Mouse (Mus musculus) stomach, postnatal 0 days (tissue): ENCODE results near the gene Syt1. TPM values are rescaled to one million over a fixed set of nuclear protein-coding genes. Genes with fewer than 3 reads are reported as not detected.

Experiments used
- ATAC-seq: fragments of 200-750 bp; cut with Nextera tagmentation; 2 replicates; pipeline ENCODE4 v1.8.0; 2017; ENCODE audit not compliant: low FRiP score, low TSS enrichment
- DNase-seq: peaks from one replicate; pipeline ENCODE4 v3.0.0-alpha.2; 2016; ENCODE audit warnings: low spot score
- H3K27ac ChIP-seq: fragments of 300-500 bp; sonication (generic); replicated peaks from 2 replicates; pipeline ENCODE4 v1.5.1; 2014; ENCODE audit warnings: mild to moderate bottlenecking, control low read depth
- H3K27me3 ChIP-seq: fragments of 300-500 bp; sonication (generic); 2 replicates; pipeline ENCODE4 v1.6.1; 2014; ENCODE audit warnings: low read length; ENCODE audit not compliant: control insufficient read depth, insufficient read depth
- H3K36me3 ChIP-seq: fragments of 300-500 bp; sonication (generic); 2 replicates; pipeline ENCODE4 v1.6.1; 2014; ENCODE audit warnings: low read length, mixed read lengths; ENCODE audit not compliant: control insufficient read depth, insufficient read depth
- H3K4me1 ChIP-seq: fragments of 300-500 bp; sonication (generic); replicated peaks from 2 replicates; pipeline ENCODE4 v1.6.1; 2014; ENCODE audit warnings: antibody characterized with exemption; ENCODE audit not compliant: control insufficient read depth, insufficient read depth
- H3K4me2 ChIP-seq: fragments of 300-500 bp; sonication (generic); replicated peaks from 2 replicates; pipeline ENCODE4 v1.6.1; 2014; ENCODE audit warnings: low read depth, mild to moderate bottlenecking, control low read depth, moderate library complexity
- H3K4me3 ChIP-seq: fragments of 300-500 bp; sonication (generic); 2 replicates; pipeline ENCODE4 v1.5.1; 2014; ENCODE audit warnings: low read depth, low read length, control low read depth
- H3K9ac ChIP-seq: fragments of 300-500 bp; sonication (generic); 2 replicates; pipeline ENCODE4 v1.6.1; 2014; ENCODE audit warnings: mild to moderate bottlenecking, low read length, control low read depth, mixed read lengths
- H3K9me3 ChIP-seq: fragments of 300-500 bp; sonication (generic); 2 replicates; pipeline ENCODE4 v1.6.1; 2016; ENCODE audit warnings: low read length; ENCODE audit not compliant: control insufficient read depth
- CTCF ChIP-seq: IDR thresholded peaks from 2 replicates; pipeline ENCODE4 v1.5.1; 2016; ENCODE audit warnings: antibody characterized with exemption, low read depth, mild to moderate bottlenecking, moderate library complexity
- EP300 ChIP-seq: optimal IDR thresholded peaks from 2 replicates; pipeline ENCODE3; 2016; ENCODE audit warnings: antibody characterized with exemption
- WGBS: fragments of 180-500 bp; shearing (Covaris S2); extraction: QIAGEN DNeasy Blood & Tissue Kit; methylation state at CpG from one replicate; pipeline ENCODE4 v1.1.7; 2014; 5-methylcytosine and 5-hydroxymethylcytosine counted together
- polyA plus RNA-seq: library from polyadenylated mRNA; unstranded; fragments of >200 nt; fragmentation: Nextera tagmentation; extraction: Ambion mirVana; gene quantifications from 2 replicates; pipeline ENCODE4 v1.2.1, GENCODE M21; 2015

Gene Syt1
- polyA plus RNA-seq, 1 experiment from 2014 or later: 3.5 TPM

DNA sequence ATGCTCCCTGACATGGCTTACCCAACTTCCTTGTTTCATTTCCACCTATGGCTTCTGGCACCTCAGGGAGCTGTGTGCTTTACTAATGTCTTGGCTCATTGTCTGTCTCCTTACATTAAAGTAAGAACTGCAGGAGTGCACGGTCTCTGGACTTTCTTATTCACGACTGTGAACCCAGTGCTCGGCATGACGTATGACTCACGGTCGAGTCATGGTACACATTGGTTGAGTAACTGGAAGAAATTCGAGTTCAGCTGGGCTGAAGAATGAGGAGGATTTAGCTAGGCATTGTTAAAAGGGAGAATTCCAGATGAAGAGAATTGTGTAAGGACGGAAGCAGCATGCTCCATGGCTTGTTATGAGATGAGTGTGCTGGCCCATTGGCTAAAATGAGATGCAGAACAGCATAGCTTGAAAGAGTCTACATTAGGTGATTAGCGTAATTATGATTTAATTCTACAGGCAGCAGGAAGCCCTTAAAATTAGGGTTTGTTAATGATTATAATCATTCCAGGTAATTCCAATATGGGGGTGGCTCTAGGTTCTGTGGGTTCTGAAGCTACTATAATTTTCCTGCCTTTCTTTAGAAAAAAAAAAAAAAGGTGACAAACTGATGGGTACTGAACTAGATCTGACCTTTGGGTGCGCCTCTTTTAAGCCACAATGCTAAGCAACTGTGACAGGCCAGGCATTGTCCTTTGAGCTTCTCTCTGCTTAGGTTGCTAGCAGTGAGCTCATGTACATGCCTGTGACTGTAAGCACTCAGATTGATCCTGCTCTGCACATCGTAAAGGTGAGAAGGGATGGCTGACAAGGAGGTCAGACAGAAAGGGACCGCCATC lies 429.0 kb downstream of the Syt1 start:
- 0 out of 2 replicates have a peak overlapping the region, but pooled peaks have one; percentile 5 for H3K4me2 ChIP-seq
- no peaks in the 10 kb centered on the region for H3K27me3 ChIP-seq
- H3K4me3 ChIP-seq: no peak overlapping the region
- no peaks in the 10 kb centered on the region for H3K9me3 ChIP-seq
- DNase-seq (peak; percentile 26), ATAC-seq (peak; percentile 86)
- no peak for TF ChIP-seq EP300
- no peak for TF ChIP-seq CTCF
- no peaks in the 10 kb centered on the region for H3K36me3 ChIP-seq
- H3K27ac ChIP-seq: peak overlapping the region; percentile 69
- H3K9ac ChIP-seq: no peak overlapping the region
- 46% methylated on average over 12 of the region's 12 CpGs for WGBS
- no peaks in the 10 kb centered on the region for H3K4me1 ChIP-seq

DNA sequence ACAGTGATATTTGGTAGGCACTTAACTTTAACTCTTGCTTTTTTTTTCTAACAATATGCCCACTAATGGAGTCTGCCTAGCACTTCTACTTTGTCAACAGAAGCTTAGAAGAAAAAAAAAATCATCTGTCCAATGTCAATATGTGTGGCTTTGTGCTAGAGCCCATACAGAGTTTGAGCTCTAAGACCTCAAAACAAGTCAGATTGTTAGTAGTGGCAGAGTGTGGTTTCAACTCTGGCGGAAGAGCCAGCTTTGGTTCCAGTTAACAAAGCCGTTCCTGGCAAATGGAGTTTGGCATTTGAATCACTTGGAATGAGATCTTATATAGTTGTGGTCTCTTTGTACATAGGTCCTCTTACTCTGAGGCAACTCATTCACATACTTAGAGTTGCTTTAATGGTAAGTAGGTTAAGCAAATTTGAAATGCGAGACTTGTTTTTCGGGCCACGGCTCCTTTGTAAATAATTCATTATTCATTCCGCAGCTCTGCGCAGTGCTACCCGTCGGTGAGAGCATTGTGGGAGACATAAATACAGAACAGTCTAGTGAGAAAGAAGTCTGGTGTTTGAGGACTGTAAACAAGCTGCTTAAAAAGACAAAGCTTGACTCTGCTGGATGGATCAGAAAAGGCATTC lies 429.9 kb downstream of the Syt1 start:
- WGBS: 33% methylated on average over 9 of the region's 9 CpGs

DNA sequence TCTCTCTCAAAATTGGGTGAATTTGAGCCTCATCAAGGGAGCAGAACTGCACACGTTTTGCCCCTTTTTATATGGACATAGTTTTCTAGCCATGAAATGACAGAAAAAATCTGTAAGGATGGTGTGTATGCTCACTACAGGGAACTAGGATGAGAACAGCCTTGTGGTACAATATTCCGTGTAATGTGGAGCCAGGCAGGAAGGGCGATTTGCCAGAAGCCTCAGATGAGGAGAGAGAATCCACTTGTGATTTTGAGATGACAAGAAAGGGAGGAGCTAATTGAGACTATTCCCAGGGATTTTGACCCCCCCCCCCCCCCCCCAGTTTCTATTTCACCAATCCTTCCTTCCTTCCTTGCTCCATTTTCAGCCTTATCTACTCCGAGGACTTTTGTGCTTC lies 431.4 kb downstream of the Syt1 start:
- no peaks in the 10 kb centered on the region for H3K4me1 ChIP-seq
- H3K9me3 ChIP-seq: no peaks in the 10 kb centered on the region
- DNase-seq (no peak), ATAC-seq (no peak)
- H3K27me3 ChIP-seq: no peaks in the 10 kb centered on the region
- TF ChIP-seq CTCF: no peak
- TF ChIP-seq EP300: no peak
- no peak overlapping the region for H3K4me3 ChIP-seq
- H3K36me3 ChIP-seq: no peaks in the 10 kb centered on the region
- no peak overlapping the region for H3K9ac ChIP-seq
- 72% methylated on average over 4 of the region's 4 CpGs for WGBS
- no peak overlapping the region for H3K27ac ChIP-seq
- no peak overlapping the region for H3K4me2 ChIP-seq

More for the DNA sequence above, 429.9 kb downstream of the Syt1 start:
- no peak for TF ChIP-seq CTCF
- no peak for TF ChIP-seq EP300
- no peak overlapping the region for H3K9ac ChIP-seq
- DNase-seq (no peak), ATAC-seq (peak; percentile 40; the same call in 1 of the 2 replicates)
- peak overlapping the region; percentile 69 for H3K27ac ChIP-seq
- H3K36me3 ChIP-seq: no peaks in the 10 kb centered on the region
- H3K27me3 ChIP-seq: no peaks in the 10 kb centered on the region
- no peaks in the 10 kb centered on the region for H3K4me1 ChIP-seq
- no peak overlapping the region for H3K4me3 ChIP-seq
- H3K4me2 ChIP-seq: 0 out of 2 replicates have a peak overlapping the region, but pooled peaks have one; percentile 5
- no peaks in the 10 kb centered on the region for H3K9me3 ChIP-seq

DNA sequence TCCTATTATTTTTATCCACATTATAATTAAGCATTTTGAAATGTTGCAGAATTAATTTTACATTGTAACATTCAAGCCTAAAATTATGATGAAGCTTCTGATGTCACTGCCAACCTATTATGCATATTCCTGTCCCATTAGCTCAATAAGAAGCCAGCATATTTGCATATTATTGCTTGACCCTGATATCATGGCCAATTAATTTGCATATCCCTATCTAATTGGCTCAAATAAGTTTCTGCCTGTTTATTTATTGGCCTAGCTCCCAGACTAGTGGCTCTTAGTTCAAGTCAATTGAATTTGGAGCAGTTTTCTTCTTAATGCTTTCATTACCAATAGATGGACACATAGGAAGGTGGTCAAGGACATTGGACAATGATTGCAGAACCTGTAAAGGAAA lies 433.2 kb downstream of the Syt1 start:
- H3K4me1 ChIP-seq: no peaks in the 10 kb centered on the region
- no peak overlapping the region for H3K4me2 ChIP-seq
- H3K9me3 ChIP-seq: no peaks in the 10 kb centered on the region
- H3K4me3 ChIP-seq: no peak overlapping the region
- H3K9ac ChIP-seq: no peak overlapping the region
- H3K27me3 ChIP-seq: no peaks in the 10 kb centered on the region
- no peaks in the 10 kb centered on the region for H3K36me3 ChIP-seq
- no peak overlapping the region for H3K27ac ChIP-seq
- TF ChIP-seq CTCF (no peak), EP300 (no peak)
- ATAC-seq (no peak), DNase-seq (no peak)

DNA sequence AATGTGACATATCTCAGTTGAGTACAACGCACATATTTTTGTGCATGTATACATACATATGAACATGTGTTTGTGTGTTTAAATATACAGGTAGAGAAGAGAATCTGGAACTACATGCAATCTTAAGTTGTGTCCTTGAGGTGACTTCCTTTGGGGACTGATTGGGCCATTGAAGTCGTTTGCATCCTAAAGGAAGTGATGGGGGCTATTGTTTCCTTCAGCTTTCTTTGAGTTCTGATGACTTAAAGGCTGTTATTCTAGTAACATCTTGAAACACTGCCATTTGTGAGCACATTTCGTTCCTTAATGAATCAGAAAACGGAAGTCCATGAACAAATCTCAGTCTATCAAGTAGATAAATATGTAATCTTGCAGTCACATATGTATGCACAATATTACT lies 438.0 kb downstream of the Syt1 start:
- Histone ChIP-seq H3K9me3 (no peaks in the 10 kb centered on the region), H3K9ac (no peak overlapping the region), H3K4me1 (no peaks in the 10 kb centered on the region), H3K27ac (no peak overlapping the region), H3K36me3 (no peaks in the 10 kb centered on the region), H3K4me2 (no peak overlapping the region), H3K4me3 (no peak overlapping the region), H3K27me3 (no peaks in the 10 kb centered on the region)
- ATAC-seq (no peak), DNase-seq (no peak)
- TF ChIP-seq CTCF (no peak), EP300 (no peak)
- 68% methylated on average over 4 of the region's 4 CpGs for WGBS

DNA sequence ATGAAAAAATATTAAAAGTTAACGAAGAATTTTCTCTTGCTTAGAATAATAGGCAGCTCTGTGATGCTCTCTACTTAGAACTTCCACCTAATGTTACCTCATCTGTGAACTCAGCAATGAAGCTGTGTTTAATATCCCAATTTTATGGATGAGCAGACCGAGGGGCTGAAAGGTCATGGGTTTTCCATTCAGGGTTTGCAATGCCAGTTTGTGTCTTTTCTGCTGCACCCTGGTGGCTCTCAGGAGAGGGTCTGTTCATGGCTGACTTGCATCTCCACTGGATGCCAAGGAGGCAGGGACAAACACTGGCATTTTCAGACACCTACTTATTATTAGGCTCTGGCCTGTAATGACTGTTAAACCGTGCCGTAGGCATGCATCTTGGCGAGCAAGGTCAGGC lies 439.7 kb downstream of the Syt1 start:
- ATAC-seq (no peak), DNase-seq (no peak)
- Histone ChIP-seq H3K4me1 (no peaks in the 10 kb centered on the region), H3K9ac (no peak overlapping the region), H3K4me2 (no peak overlapping the region), H3K27me3 (no peaks in the 10 kb centered on the region), H3K9me3 (no peaks in the 10 kb centered on the region), H3K36me3 (no peaks in the 10 kb centered on the region), H3K4me3 (no peak overlapping the region), H3K27ac (no peak overlapping the region)
- TF ChIP-seq CTCF (no peak), EP300 (no peak)
- 78% methylated on average over 5 of the region's 5 CpGs for WGBS
